Mouse (Mus musculus): ENCODE measurements around the gene Tmtc1. TPM values are rescaled to one million over a fixed set of nuclear protein-coding genes. Genes with fewer than 3 reads are reported as not detected.

Gene Tmtc1
- polyA plus RNA-seq, 1 experiment from 2014 or later = 2.9 TPM

- ATAC-seq = no peak
- H3K36me3 ChIP-seq = no peaks in the 10 kb centered on the region
- no peak overlapping the region for H3K4me3 ChIP-seq (replicated peaks)
- no peaks in the 10 kb centered on the region for H3K27me3 ChIP-seq
- H3K9ac ChIP-seq (replicated peaks) = no peak overlapping the region
- H3K4me1 ChIP-seq (replicated peaks) = no peaks in the 10 kb centered on the region
- H3K9me3 ChIP-seq = no peaks in the 10 kb centered on the region
- no peak overlapping the region for H3K27ac ChIP-seq
- H3K4me2 ChIP-seq (replicated peaks) = no peak overlapping the region
These were observed 153.3 kb downstream of the Tmtc1 start for GRCm38 (mm10) chr6:148290865-148291264.

GRCm38 (mm10) chr6:148283224-148283881 is 160.8 kb downstream of the Tmtc1 start:
- no peaks in the 10 kb centered on the region for H3K27me3 ChIP-seq
- H3K4me3 ChIP-seq (replicated peaks) = no peak overlapping the region
- no peak for ATAC-seq
- H3K27ac ChIP-seq = no peak overlapping the region
- no peak overlapping the region for H3K9ac ChIP-seq (replicated peaks)
- H3K9me3 ChIP-seq = no peaks in the 10 kb centered on the region
- H3K4me2 ChIP-seq (replicated peaks) = no peak overlapping the region
- 75% methylated on average over 4 of the region's 4 CpGs for WGBS
- no peaks in the 10 kb centered on the region for H3K4me1 ChIP-seq (replicated peaks)
- H3K36me3 ChIP-seq = no peaks in the 10 kb centered on the region

- Histone ChIP-seq H3K4me3 (replicated peaks) (no peak overlapping the region), H3K27me3 (no peaks in the 10 kb centered on the region), H3K27ac (no peak overlapping the region), H3K4me1 (replicated peaks) (no peaks in the 10 kb centered on the region), H3K9ac (replicated peaks) (no peak overlapping the region), H3K36me3 (no peaks in the 10 kb centered on the region), H3K4me2 (replicated peaks) (no peak overlapping the region), H3K9me3 (no peaks in the 10 kb centered on the region)
- no peak for ATAC-seq
- 59% methylated on average over 6 of the region's 6 CpGs for WGBS
These were observed 164.9 kb downstream of the Tmtc1 start for GRCm38 (mm10) chr6:148279240-148279639.

- H3K9me3 ChIP-seq = no peaks in the 10 kb centered on the region
- no peak overlapping the region for H3K27ac ChIP-seq
- H3K27me3 ChIP-seq = no peaks in the 10 kb centered on the region
- no peak overlapping the region for H3K4me3 ChIP-seq (replicated peaks)
- no peak for ATAC-seq
- no peak overlapping the region for H3K4me2 ChIP-seq (replicated peaks)
- no peak overlapping the region for H3K9ac ChIP-seq (replicated peaks)
- H3K4me1 ChIP-seq (replicated peaks) = no peaks in the 10 kb centered on the region
- no peaks in the 10 kb centered on the region for H3K36me3 ChIP-seq
- WGBS = 90% methylated on average over 1 of the region's 1 CpGs
These were observed 167.8 kb downstream of the Tmtc1 start for GRCm38 (mm10) chr6:148276418-148276817.

- WGBS = 94% methylated on average over 4 of the region's 4 CpGs
- H3K27ac ChIP-seq = no peak overlapping the region
- ATAC-seq = no peak
- H3K27me3 ChIP-seq = no peaks in the 10 kb centered on the region
- H3K9ac ChIP-seq (replicated peaks) = no peak overlapping the region
- no peaks in the 10 kb centered on the region for H3K4me1 ChIP-seq (replicated peaks)
- no peaks in the 10 kb centered on the region for H3K9me3 ChIP-seq
- H3K36me3 ChIP-seq = no peaks in the 10 kb centered on the region
- no peak overlapping the region for H3K4me2 ChIP-seq (replicated peaks)
- H3K4me3 ChIP-seq (replicated peaks) = no peak overlapping the region
These were observed 169.1 kb downstream of the Tmtc1 start for GRCm38 (mm10) chr6:148275046-148275445.

GRCm38 (mm10) chr6:148260729-148261101 is 183.5 kb downstream of the Tmtc1 start:
- Histone ChIP-seq H3K36me3 (no peaks in the 10 kb centered on the region), H3K27ac (peak overlapping the region; percentile 71), H3K9ac (replicated peaks) (no peak overlapping the region), H3K27me3 (no peaks in the 10 kb centered on the region), H3K4me3 (replicated peaks) (no peak overlapping the region), H3K9me3 (no peaks in the 10 kb centered on the region), H3K4me2 (replicated peaks) (no peak overlapping the region), H3K4me1 (replicated peaks) (peaks cover 20% of the 10 kb centered on the region)
- ATAC-seq = peak; percentile 37
- 84% methylated on average over 6 of the region's 6 CpGs for WGBS

- 45% methylated on average over 4 of the region's 4 CpGs for WGBS
- peak overlapping the region; percentile 71 for H3K27ac ChIP-seq
- peak; percentile 90 for ATAC-seq
These were observed 184.0 kb downstream of the Tmtc1 start for GRCm38 (mm10) chr6:148259979-148260728.

GRCm38 (mm10) chr6:148259074-148259473 is 185.1 kb downstream of the Tmtc1 start:
- H3K4me2 ChIP-seq (replicated peaks) = no peak overlapping the region

More at GRCm38 (mm10) chr6:148259979-148260728, 184.0 kb downstream of the Tmtc1 start:
- H3K36me3 ChIP-seq = no peaks in the 10 kb centered on the region
- H3K9me3 ChIP-seq = no peaks in the 10 kb centered on the region
- peaks cover 20% of the 10 kb centered on the region for H3K4me1 ChIP-seq (replicated peaks)
- no peak overlapping the region for H3K9ac ChIP-seq (replicated peaks)
- H3K27me3 ChIP-seq = no peaks in the 10 kb centered on the region
- H3K4me3 ChIP-seq (replicated peaks) = no peak overlapping the region
- H3K4me2 ChIP-seq (replicated peaks) = no peak overlapping the region

GRCm38 (mm10) chr6:148257805-148258204 is 186.4 kb downstream of the Tmtc1 start:
- no peak for ATAC-seq

More at GRCm38 (mm10) chr6:148259074-148259473, 185.1 kb downstream of the Tmtc1 start:
- peak; percentile 64; the same call in 1 of the 2 replicates for ATAC-seq
- Histone ChIP-seq H3K4me3 (replicated peaks) (no peak overlapping the region), H3K4me1 (replicated peaks) (peaks cover 20% of the 10 kb centered on the region), H3K9me3 (no peaks in the 10 kb centered on the region), H3K27ac (no peak overlapping the region), H3K27me3 (no peaks in the 10 kb centered on the region), H3K36me3 (no peaks in the 10 kb centered on the region), H3K9ac (replicated peaks) (no peak overlapping the region)
- WGBS = 83% methylated on average over 8 of the region's 8 CpGs

GRCm38 (mm10) chr6:148256109-148256508 is 188.1 kb downstream of the Tmtc1 start:
- no peak overlapping the region for H3K4me2 ChIP-seq (replicated peaks)
- H3K9ac ChIP-seq (replicated peaks) = no peak overlapping the region
- H3K4me3 ChIP-seq (replicated peaks) = no peak overlapping the region
- H3K27ac ChIP-seq = no peak overlapping the region
- no peaks in the 10 kb centered on the region for H3K9me3 ChIP-seq
- no peaks in the 10 kb centered on the region for H3K27me3 ChIP-seq
- no peaks in the 10 kb centered on the region for H3K36me3 ChIP-seq
- WGBS = 94% methylated on average over 3 of the region's 3 CpGs
- no peak for ATAC-seq
- peaks cover 34% of the 10 kb centered on the region for H3K4me1 ChIP-seq (replicated peaks)

More at GRCm38 (mm10) chr6:148257805-148258204, 186.4 kb downstream of the Tmtc1 start:
- no peaks in the 10 kb centered on the region for H3K9me3 ChIP-seq
- H3K27ac ChIP-seq = no peak overlapping the region
- no peak overlapping the region for H3K4me3 ChIP-seq (replicated peaks)
- no peaks in the 10 kb centered on the region for H3K36me3 ChIP-seq
- H3K4me2 ChIP-seq (replicated peaks) = no peak overlapping the region
- no peaks in the 10 kb centered on the region for H3K27me3 ChIP-seq
- no peak overlapping the region for H3K9ac ChIP-seq (replicated peaks)
- WGBS = 84% methylated on average over 2 of the region's 2 CpGs
- H3K4me1 ChIP-seq (replicated peaks) = peaks cover 25% of the 10 kb centered on the region

GRCm38 (mm10) chr6:148255395-148256053 is 188.7 kb downstream of the Tmtc1 start:
- no peaks in the 10 kb centered on the region for H3K9me3 ChIP-seq
- no peak overlapping the region for H3K9ac ChIP-seq (replicated peaks)
- no peaks in the 10 kb centered on the region for H3K36me3 ChIP-seq
- no peak overlapping the region for H3K27ac ChIP-seq
- H3K4me2 ChIP-seq (replicated peaks) = no peak overlapping the region
- 44% methylated on average over 1 of the region's 1 CpGs for WGBS
- H3K4me1 ChIP-seq (replicated peaks) = peaks cover 28% of the 10 kb centered on the region
- H3K4me3 ChIP-seq (replicated peaks) = no peak overlapping the region
- no peak for ATAC-seq
- H3K27me3 ChIP-seq = no peaks in the 10 kb centered on the region

- no peak overlapping the region for H3K4me3 ChIP-seq (replicated peaks)
- WGBS = 81% methylated on average over 3 of the region's 3 CpGs
- no peak overlapping the region for H3K27ac ChIP-seq
- H3K4me1 ChIP-seq (replicated peaks) = peaks cover 15% of the 10 kb centered on the region; the same call in 1 of the 2 replicates
- H3K4me2 ChIP-seq (replicated peaks) = no peak overlapping the region
- no peaks in the 10 kb centered on the region for H3K27me3 ChIP-seq
- ATAC-seq = no peak
- H3K36me3 ChIP-seq = no peaks in the 10 kb centered on the region
- no peaks in the 10 kb centered on the region for H3K9me3 ChIP-seq
- H3K9ac ChIP-seq (replicated peaks) = no peak overlapping the region
These were observed 195.0 kb downstream of the Tmtc1 start for GRCm38 (mm10) chr6:148249221-148249620.
